Mouse (Mus musculus) thymus, adult 18-20 months (tissue): ENCODE results near the gene Aup1.

Experiments used
- DNase-seq, 2 experiments: peaks; one replicate each; pipeline ENCODE4 v3.0.0; 2022; ENCODE audit warnings: mixed read lengths in 2 of 2

Gene Aup1

GRCm38 (mm10) chr6:83031921-83032590 is 22.3 kb upstream of the Aup1 start:
- DNase-seq, result no peak

DNA sequence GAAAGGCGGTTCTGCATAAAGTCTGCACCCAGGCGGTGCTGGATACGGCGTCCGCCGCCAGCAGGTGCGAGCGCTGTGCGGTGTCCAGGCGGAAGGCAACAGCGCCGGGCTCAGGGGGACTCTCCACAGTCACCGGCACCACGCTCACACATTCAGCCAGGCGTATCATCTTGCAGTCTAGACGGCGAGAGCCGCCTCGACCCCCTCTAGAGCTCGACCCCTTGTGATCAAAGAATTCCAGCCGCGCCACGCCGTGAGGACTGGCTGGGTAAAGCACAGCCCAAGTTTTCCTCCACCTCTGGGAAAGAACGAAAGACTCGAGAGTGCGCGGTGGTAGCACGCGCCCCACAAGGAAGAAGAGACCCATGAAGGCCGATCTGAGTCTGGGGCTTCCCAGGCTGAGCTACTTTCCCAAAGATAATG is 21.5 kb upstream of the Aup1 start:
- DNase-seq, result peak; percentile 37 to 46

- DNase-seq, result peak; percentile 52 to 59
These were observed 20.8 kb upstream of the Aup1 start, which contains the start of the genes Dok1 and Loxl3 for GRCm38 (mm10) chr6:83033249-83034185. Dok1 (minus strand) TSS chr6:83033471. Loxl3 (plus strand) TSS chr6:83034173.

- DNase-seq, result no peak
These were observed 19.8 kb upstream of the Aup1 start for GRCm38 (mm10) chr6:83034463-83035055.

DNA sequence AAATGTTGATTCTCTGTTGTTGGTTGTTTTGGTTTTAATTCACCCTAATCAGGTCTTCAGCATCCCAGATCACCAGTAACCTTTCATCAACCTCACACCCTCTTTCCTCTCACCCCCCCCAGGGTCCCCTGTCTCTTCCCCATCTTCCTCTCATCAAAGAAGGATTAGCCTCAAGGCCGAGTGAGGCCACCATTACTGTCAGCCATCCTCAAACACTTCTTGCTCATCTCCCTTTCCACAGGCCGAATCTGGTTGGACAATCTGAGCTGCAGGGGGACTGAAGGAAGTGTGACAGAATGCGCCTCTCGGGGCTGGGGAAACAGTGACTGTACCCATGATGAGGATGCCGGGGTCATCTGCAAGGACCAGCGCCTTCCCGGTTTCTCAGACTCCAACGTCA is 17.1 kb upstream of the Aup1 start:
- no peak for DNase-seq

DNA sequence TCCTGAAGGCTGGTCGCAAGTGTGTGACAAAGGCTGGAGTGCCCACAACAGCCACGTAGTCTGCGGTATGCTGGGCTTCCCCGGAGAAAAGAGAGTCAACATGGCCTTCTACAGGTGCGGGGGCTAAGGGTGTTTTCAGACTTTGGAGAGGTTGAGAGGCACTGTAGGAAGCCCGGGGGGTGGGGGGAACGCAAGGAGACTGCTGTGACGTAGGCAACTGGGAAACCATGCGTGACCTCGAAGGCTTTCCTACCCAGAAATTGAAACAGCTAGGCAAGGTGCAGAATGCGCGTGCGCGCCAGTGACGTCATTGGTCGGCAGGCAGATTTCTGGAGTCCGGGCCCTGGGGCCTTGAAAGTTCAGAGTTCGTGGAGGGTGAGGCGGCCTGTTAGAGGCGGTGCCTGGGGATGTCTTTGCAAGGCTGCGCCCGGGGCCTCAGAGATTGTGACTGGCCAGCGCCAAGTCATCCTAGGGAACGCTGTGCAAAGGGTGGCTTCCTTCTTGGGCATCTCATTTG is 15.8 kb upstream of the Aup1 start:
- DNase-seq, result peak; percentile 82 to 86

DNA sequence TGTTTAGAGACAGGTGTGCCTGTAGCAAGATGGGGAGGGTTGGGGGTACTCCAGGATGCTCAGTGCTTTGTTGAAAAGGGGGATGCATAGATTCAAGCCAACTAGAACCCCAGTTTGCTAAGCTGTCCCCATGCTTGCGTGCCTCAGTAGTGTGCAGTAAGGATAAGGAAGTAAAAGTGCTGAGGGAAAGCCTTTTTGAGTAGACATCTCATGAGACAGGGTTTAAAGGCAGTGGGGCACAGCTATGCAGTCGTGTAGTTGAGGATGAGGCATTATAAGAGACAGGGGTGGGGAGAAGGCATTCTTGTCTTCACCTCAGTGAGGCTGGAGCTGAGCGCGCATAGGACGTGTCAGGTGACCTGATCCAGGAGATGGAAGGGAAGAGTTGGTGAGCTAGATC is 13.7 kb upstream of the Aup1 start:
- no peak for DNase-seq

DNA sequence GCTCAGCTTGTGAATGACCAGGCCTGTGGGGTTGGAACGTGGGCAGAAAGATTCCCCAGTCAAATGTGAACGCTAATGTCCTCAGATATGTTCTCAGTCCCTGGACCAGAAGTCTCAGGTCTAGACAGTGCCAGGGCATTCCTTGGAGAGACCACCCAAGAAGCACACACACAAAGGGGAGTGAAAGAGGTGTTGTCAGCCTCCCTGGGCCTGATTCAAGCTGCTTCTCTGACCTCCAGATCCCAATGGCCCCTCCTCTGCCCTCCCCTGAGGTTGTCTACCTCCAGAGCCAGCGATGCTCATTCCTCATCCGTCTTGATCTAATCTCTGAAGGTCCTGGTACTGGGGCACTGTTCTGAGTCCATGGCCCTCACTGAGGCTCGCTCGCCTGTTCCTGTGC is 10.8 kb upstream of the Aup1 start:
- DNase-seq, result no peak

DNA sequence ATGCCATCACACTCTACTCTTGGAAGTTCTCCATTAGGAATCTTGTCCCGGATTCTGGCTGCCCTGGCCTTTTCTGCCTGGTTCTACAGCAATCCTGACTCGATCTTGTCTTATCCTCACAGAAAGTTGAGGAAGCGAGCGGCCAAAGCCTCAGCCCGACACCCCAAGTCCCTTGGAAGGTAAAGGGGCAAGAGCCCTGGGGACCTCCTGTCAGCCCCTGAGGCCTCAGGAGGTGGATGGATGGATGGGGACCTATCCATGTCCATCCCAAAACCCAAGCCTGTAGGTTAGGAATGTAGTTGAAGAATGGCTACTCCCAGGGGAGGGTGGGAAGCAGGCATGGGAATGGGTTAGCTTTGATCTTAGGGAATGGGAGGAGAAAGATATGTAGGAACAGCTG is 10.3 kb upstream of the Aup1 start:
- DNase-seq, result no peak

- no peak for DNase-seq
These were observed 9.6 kb upstream of the Aup1 start for GRCm38 (mm10) chr6:83044742-83045141.

- no peak for DNase-seq
These were observed 5.0 kb upstream of the Aup1 start for GRCm38 (mm10) chr6:83049367-83049766.

GRCm38 (mm10) chr6:83053136-83053960 is 973 bp upstream of the Aup1 start:
- DNase-seq, result no peak

DNA sequence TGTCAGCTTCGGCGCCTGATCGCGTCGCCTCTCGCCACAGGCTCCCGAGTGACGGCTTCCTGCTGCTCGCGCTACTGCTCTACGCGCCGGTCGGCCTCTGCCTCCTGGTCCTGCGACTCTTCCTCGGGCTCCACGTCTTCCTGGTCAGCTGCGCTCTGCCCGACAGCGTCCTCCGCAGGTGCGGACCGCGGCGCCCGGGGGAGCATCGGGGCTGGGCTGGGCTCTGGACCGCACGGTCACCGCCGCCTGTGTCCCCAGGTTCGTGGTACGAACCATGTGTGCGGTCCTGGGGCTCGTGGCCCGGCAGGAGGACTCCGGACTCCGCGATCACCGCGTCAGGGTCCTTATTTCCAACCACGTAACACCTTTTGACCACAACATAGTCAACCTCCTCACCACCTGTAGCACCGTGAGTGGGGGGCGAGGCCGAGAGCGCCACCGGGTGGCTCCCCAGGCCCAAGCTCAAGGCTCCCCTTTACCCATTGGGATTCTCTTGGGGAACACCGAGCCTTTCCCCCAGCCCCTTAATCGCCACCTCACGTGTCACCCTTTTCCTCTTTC is 630 bp downstream of the Aup1 start, which contains the start of gene Htra2:
TSS of gene Htra2 (minus strand) at position 403 of the 561 bp plus-strand sequence.
- peak in 1 of 2 experiments; percentile 63 for DNase-seq

DNA sequence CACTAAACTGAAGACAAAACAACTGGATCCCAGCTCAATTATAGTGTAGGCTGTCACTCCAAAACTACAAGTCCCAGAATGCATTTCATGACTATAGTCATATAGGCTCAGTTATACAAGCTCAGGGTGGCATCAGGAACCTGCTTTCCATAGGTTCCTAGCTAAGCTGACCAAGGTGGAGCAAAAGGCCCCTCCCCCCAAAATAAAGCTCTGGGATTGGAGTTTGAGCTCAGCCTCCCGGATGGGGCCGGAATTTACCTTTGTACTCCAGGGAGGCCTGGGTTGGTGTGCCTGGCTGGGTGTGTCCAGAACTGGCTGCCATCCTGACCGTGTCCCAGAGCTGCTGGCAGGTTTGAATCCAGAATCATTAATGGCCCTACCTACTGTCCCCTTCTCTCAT is 3.5 kb downstream of the Aup1 start, which contains the start of gene Dqx1:
TSS of gene Dqx1 (plus strand) at position 55 of the 400 bp plus-strand sequence.
- no peak for DNase-seq

DNA sequence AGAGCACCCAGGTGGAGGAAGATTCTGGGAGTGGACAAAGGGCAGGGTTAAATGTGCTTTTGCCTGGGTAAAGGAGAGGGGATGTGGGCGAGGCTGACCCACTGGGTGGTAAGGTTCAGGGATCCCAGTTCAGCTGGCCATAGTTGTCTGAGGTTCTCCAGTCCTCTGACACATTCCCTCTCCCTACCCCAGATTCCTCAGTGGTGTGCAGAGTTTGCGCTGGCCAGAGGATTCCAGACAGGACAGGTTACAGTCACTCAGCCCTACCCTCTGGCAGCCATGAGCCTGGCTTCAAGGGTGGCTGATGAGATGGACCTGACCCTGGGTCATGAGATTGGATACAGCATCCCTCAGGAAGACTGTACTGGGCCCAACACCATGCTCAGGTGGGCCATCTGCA is 4.4 kb downstream of the Aup1 start:
- DNase-seq, result no peak

DNA sequence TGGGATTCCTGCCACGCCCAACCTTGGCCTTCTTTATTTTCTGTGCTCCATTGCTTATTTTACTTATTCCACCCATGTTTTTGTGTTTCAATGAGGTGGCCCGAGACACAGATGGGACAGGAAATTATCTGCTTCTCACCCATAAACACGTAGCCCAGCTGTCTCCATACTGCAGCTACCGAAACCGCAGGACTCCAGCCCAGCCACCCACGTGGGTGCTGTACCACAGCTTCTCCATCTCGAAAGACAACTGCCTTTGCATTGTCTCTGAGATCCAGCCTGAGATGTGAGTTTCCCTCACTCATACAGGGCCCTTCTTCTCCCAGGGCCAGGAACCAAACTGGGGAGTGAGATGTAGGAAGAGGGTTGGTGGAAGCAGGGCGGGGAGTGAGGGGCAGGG is 11.7 kb downstream of the Aup1 start:
- no peak for DNase-seq

DNA sequence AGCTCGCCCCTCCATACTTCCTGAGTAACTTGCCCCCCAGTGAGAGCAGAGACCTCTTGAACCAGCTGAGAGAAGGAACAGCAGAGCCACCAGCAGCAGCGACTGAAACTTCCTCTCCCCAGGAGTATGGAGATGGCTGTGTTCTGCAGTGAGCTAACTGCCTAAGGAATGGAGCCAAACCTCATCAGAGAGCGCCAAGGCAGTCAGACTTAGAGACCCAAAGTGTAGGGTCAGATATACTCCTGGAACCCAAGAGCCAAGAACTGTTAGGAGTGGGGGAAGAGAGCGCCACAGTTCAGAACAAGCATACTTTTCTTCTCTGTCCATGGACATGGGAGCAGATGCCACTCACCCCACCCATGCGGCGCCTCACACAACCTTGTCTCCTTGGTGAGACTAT is 12.1 kb downstream of the Aup1 start:
- no peak for DNase-seq

- no peak for DNase-seq
These were observed 13.9 kb downstream of the Aup1 start for GRCm38 (mm10) chr6:83068221-83068620.

DNA sequence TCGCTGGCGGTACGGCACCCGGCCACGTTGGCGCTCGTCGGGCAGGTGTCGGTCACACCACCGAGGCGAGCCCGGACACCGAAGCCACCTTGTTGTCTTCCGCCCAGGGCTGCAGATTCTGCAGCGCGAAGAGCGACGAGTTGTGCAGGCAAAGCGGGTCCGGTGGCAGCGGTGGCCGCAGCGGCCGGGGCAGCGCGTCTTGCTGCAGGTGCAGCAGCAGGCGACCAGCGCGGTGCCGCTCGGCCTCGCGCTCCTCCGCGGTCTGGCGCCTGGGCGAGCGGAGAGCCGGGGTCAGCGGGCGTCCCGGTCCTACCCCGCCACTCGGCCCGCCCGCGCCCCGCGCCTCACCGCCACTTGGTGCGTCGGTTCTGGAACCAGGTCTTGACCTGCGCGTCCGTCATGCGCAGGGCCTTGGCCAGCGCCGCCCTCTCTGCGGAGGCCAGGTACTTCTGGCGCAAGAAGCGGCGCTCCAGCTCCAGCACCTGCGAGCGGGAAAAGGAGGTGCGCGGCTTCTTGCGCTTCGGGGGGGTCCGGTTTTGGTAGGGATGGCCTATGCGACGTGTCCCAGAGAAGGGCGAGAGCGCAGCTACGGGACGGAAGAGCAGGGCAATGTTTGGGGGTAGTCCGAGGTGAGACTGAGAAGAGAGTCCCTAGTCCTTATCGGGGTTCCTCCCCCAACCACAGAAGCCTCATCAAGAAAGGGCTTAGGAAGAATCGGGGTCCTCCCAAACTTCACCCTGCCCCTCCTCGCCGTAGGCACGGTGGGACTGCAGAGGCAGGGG is 14.6 kb downstream of the Aup1 start:
- no peak for DNase-seq

DNA sequence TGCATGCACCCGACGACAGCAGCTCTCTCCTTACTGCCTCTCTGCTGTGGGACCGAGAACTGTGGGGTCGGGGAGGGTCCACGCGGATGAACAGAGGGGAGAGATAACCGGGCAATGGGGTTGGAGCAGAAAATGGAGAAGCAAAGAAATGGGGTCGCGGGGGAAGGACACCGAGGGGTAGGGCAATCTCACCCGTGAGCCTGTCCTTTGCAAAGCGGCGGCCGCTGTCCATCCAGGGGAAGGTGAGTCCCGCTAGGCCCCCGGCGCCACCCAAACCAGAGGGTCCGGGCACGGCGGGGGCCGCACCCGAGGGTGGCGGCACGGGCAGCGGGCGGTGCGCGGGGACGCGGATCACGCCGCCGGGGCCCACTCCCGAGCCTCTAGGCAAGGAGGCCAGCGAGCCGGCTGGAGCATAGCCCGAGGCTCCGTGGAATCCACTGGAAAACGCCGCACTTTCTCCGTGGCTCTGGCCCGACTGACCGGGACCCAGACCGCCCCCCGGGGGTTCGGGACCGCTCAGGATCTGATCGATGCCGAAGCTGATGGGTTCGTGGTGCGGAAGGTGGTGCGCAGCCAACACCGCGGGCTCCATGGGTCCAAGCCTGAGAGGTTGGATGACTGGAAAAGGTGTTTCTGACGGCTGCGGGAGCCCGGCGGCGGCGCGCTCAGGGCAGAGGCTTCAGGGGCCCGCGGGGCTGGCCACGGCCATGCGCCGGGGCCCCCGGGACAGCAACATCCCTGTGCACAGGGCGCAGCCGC is 15.3 kb downstream of the Aup1 start:
- DNase-seq, result no peak

GRCm38 (mm10) chr6:83070247-83070310 is 15.8 kb downstream of the Aup1 start, which contains the start of gene Tlx2:
Tlx2 (minus strand) TSS chr6:83070293.
- DNase-seq, result no peak
